Mouse (Mus musculus): ENCODE data around the gene Ltb4r1. TPM values are rescaled to one million over a fixed set of nuclear protein-coding genes. Genes with fewer than 3 reads are reported as not detected.

Ltb4r1 gene
- total and polyA plus RNA-seq, 3 experiments = 0.21 to 0.33 TPM; not detected in 1

GRCm38 (mm10) chr14:55777806-55778205, 12.0 kb downstream of the Ltb4r1 start:
- H3K9ac ChIP-seq (ENCODE audit: insufficient read depth, low read depth) = no peak overlapping the region
- peaks cover 0 to 8% of the 10 kb centered on the region in 2 experiments; a peak in 1 of 4 replicates for H3K4me1 ChIP-seq (ENCODE audit: control insufficient read depth in 1 of 2, insufficient read depth in 2 of 2)
- no peak overlapping the region for H3K4me2 ChIP-seq (ENCODE audit: insufficient read depth, low read depth, poor library complexity, severe bottlenecking)
- DNase-seq (ENCODE audit: extremely low read depth) = no peak
- no peaks in the 10 kb centered on the region for H3K79me2 ChIP-seq (replicated peaks; ENCODE audit: control insufficient read depth, extremely low read depth, insufficient read depth, poor library complexity, severe bottlenecking)
- dilution Hi-C loops (cut with MboI; ENCODE audit: extremely low pct_ligation_motif_present, extremely low pct_unique_long_range_greater_than_20kb, low sequenced_read_pairs) = no loop called here
- H3K27me3 ChIP-seq (replicated peaks) = peaks cover 58% of the 10 kb centered on the region
- H3K4me3 ChIP-seq (replicated peaks in 1 of 3; ENCODE audit: low read depth in 2 of 3, low read length in 2 of 3, poor library complexity in 1 of 3) = no peak overlapping the region
- H3K9me3 ChIP-seq (replicated peaks; ENCODE audit: low read length) = no peaks in the 10 kb centered on the region
- no peak overlapping the region for H3K27ac ChIP-seq (ENCODE audit: insufficient read depth, low read depth)
- H3K36me3 ChIP-seq (replicated peaks in 1 of 2; ENCODE audit: control insufficient read depth in 1 of 2, insufficient read depth in 1 of 2, low read length in 1 of 2) = no peaks in the 10 kb centered on the region
- no peak for TF ChIP-seq NRF1 (IDR thresholded peaks at IDR 0.05; ENCODE audit: low read depth, low read length)
- no peak for TF ChIP-seq ETS1 (conservative IDR thresholded peaks at IDR 0.05; ENCODE audit: low read depth, low read length)
- TF ChIP-seq ZMIZ1 (IDR thresholded peaks at IDR 0.05; ENCODE audit: low read depth, low read length) = no peak
- no peak for TF ChIP-seq JUN (IDR thresholded peaks at IDR 0.05; ENCODE audit: insufficient read depth, low read depth, low read length)
- in situ Hi-C loops (cut with MboI; ENCODE audit: low pct_ligation_motif_present, low pct_unique_long_range_greater_than_20kb, low sequenced_read_pairs) = no loop called here

- no peak overlapping the region for H3K4me2 ChIP-seq (ENCODE audit: insufficient read depth, low read depth, poor library complexity, severe bottlenecking)
- in situ Hi-C loops (cut with MboI; ENCODE audit: low pct_ligation_motif_present, low pct_unique_long_range_greater_than_20kb, low sequenced_read_pairs) = no loop called here
- dilution Hi-C loops (cut with MboI; ENCODE audit: extremely low pct_ligation_motif_present, extremely low pct_unique_long_range_greater_than_20kb, low sequenced_read_pairs) = no loop called here
- H3K79me2 ChIP-seq (replicated peaks; ENCODE audit: control insufficient read depth, extremely low read depth, insufficient read depth, poor library complexity, severe bottlenecking) = no peaks in the 10 kb centered on the region
- H3K4me1 ChIP-seq (ENCODE audit: control insufficient read depth in 1 of 2, insufficient read depth in 2 of 2) = peaks cover 0 to 8% of the 10 kb centered on the region in 2 experiments; a peak in 1 of 4 replicates
- no peak overlapping the region for H3K4me3 ChIP-seq (replicated peaks in 1 of 3; ENCODE audit: low read depth in 2 of 3, low read length in 2 of 3, poor library complexity in 1 of 3)
- DNase-seq (ENCODE audit: extremely low read depth) = no peak
- peaks cover 56% of the 10 kb centered on the region for H3K27me3 ChIP-seq (replicated peaks)
- no peak overlapping the region for H3K27ac ChIP-seq (ENCODE audit: insufficient read depth, low read depth)
- H3K9me3 ChIP-seq (replicated peaks; ENCODE audit: low read length) = no peaks in the 10 kb centered on the region
- H3K36me3 ChIP-seq (replicated peaks in 1 of 2; ENCODE audit: control insufficient read depth in 1 of 2, insufficient read depth in 1 of 2, low read length in 1 of 2) = no peaks in the 10 kb centered on the region
- no peak for TF ChIP-seq ZKSCAN1 (IDR thresholded peaks at IDR 0.05; ENCODE audit: borderline replicate concordance, low read depth, low read length)
- no peak for TF ChIP-seq KAT2A (IDR thresholded peaks at IDR 0.05; ENCODE audit: insufficient replicate concordance, low read length)
- no peak for TF ChIP-seq TBP (conservative IDR thresholded peaks at IDR 0.05; ENCODE audit: low read depth, low read length)
- no peak for TF ChIP-seq ZMIZ1 (IDR thresholded peaks at IDR 0.05; ENCODE audit: low read depth, low read length)
- no peak for TF ChIP-seq IRF4 (IDR thresholded peaks at IDR 0.05; ENCODE audit: low read depth, low read length)
- no peak for TF ChIP-seq USF2 (conservative IDR thresholded peaks at IDR 0.05; ENCODE audit: low read depth, low read length)
- TF ChIP-seq POLR2A (IDR thresholded peaks at IDR 0.05; ENCODE audit: low read depth, low read length) = no peak
- no peak for TF ChIP-seq MAZ (IDR thresholded peaks at IDR 0.05; ENCODE audit: low read depth, low read length)
- no peak for TF ChIP-seq E2F4 (IDR thresholded peaks at IDR 0.05; ENCODE audit: insufficient replicate concordance, low read depth, low read length)
- no peak for TF ChIP-seq SMC3 (IDR thresholded peaks at IDR 0.05; ENCODE audit: low read depth, low read length)
- no peak for TF ChIP-seq CTCF (conservative IDR thresholded peaks at IDR 0.05 in 1 of 2, IDR thresholded peaks at IDR 0.05 in 1 of 2; ENCODE audit: low read depth in 2 of 2, low read length in 2 of 2)
- no peak for TF ChIP-seq UBTF (IDR thresholded peaks at IDR 0.05; ENCODE audit: low read depth, low read length)
- no peak for TF ChIP-seq CHD1 (IDR thresholded peaks at IDR 0.05; ENCODE audit: low read depth, low read length)
- no peak for TF ChIP-seq ZNF384 (IDR thresholded peaks at IDR 0.05; ENCODE audit: low read depth, low read length)
- no peak for TF ChIP-seq ETS1 (conservative IDR thresholded peaks at IDR 0.05; ENCODE audit: low read depth, low read length)
- H3K9ac ChIP-seq (ENCODE audit: insufficient read depth, low read depth) = no peak overlapping the region
Measured at GRCm38 (mm10) chr14:55778686-55779085, 12.9 kb downstream of the Ltb4r1 start.

Data from CH12.LX (cell line).